Mouse (Mus musculus) layer of hippocampus, adult 2 months (tissue): ENCODE data around the gene Tango2. TPM values are rescaled to one million over a fixed set of nuclear protein-coding genes. Genes with fewer than 3 reads are reported as not detected.
A peak's percentile ranks its signal among the peaks of the same experiment; 100 is the strongest.

ENCODE experiments used
- DNase-seq, 2 experiments: peaks; one replicate each; pipeline ENCODE4 v3.0.0; 2022; ENCODE audit warnings: low spot score in 2 of 2
- H3K27ac ChIP-seq: fragments of 200-600 bp; 2 replicates; pipeline ENCODE4 v1.8.1; 2022
- H3K4me3 ChIP-seq: fragments of 200-600 bp; 2 replicates; pipeline ENCODE4 v1.8.1; 2022; ENCODE audit warnings: mild to moderate bottlenecking
- CTCF ChIP-seq: fragments of 200-600 bp; conservative IDR thresholded peaks from 2 replicates; pipeline ENCODE4 v1.8.1; 2022; ENCODE audit warnings: antibody characterized with exemption, mild to moderate bottlenecking, moderate library complexity
- total RNA-seq, 2 experiments: library from RNA; stranded (reverse); gene quantifications; 2 replicates each; pipeline ENCODE4 v1.2.3; 2021

Tango2 gene
- total RNA-seq, 2 experiments from 2014 or later = 128 to 130 TPM

DNA sequence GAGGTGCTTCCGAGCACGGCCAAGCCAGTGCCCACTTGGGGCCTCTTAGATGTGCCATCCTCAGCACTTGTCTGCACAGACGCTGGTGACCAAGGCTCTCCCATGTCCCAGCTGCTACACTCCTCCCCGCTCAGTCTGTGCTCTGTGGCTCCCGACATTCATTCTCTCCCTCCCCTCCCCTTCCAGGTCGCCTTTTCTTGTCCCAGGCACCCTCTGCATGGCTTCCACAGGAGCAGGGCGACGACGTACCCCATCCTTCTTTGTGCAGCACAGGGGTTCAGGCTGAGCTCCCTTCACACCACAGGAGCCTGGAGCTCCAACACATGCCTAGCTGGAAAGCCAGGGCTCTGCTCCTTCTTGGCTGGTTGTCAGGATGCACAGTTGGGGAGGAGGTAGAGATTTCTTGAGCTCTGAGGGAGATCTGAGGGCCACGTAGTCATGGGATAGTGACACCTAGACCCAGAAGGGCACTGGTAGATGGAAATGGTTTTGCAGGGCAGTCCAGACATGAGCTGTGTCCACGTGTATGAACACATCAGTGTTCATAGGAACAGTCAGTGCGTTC lies 1.9 kb upstream of the Tango2 start:
- TF ChIP-seq CTCF = no peak
- DNase-seq = no peak
- Histone ChIP-seq H3K27ac (no peak overlapping the region), H3K4me3 (no peak overlapping the region)

DNA sequence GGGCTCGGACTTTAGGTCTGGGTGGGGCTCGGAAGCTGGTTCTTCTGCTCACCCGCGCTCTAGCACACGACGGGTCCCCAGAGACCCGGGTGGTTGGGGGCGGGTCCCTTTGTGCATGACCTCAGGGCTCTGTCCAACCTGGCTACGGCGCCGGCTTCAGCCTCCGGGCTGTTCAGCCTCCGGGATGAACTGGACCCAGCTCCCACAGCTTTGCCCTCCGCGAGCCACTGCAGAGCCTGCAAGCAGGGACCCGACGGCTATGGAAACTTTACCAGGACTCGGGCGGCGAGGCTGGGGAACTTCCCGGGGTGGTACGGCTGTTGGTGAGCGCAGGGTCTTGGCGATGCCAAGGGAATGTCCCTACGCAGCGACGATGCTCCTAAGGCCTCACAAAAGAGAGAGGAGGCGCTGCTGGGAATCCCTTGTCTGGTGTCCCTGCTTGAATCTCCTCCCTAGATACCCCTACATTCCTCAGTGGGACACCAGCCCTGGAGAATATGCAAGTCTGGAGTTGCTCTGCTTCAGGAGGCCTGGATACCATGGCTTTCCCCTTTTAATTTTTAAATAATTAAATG lies 785 bp upstream of the Tango2 start:
- TF ChIP-seq CTCF = 0 out of 2 replicates have a peak, but pooled peaks have one; percentile 2
- Histone ChIP-seq H3K4me3 (peak overlapping the region; percentile 73), H3K27ac (peak overlapping the region; percentile 89)
- DNase-seq = no peak

DNA sequence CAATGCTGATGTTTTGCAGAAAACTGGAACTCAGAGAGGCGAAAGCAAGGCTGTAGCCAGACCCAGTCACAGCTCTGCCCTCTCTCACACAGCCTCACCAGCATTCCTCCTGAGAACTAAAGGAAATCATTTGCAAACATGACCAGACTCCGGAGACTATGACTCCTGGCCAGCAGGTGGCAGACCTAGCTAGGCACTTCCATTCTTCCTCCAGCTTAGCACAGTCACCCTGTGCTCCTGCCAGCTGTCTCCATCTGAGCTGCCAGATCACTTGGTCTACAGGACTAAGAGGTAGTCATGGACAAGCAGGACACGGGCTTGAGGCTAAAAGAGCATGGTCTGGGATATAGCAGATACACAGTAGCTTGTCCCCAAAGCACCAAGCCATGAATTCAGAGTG lies 2.7 kb downstream of the Tango2 start:
- DNase-seq = peak; percentile 79 to 80
- H3K27ac ChIP-seq = peak overlapping the region; percentile 59; the same call in 1 of the 2 replicates
- peak; percentile 90 for TF ChIP-seq CTCF
- H3K4me3 ChIP-seq = no peak overlapping the region

GRCm38 (mm10) chr16:18343778-18344177 lies 4.1 kb downstream of the Tango2 start:
- DNase-seq = peak; percentile 94 to 98
- Histone ChIP-seq H3K27ac (peak overlapping the region; percentile 91), H3K4me3 (peak overlapping the region; percentile 88)
- no peak for TF ChIP-seq CTCF

DNA sequence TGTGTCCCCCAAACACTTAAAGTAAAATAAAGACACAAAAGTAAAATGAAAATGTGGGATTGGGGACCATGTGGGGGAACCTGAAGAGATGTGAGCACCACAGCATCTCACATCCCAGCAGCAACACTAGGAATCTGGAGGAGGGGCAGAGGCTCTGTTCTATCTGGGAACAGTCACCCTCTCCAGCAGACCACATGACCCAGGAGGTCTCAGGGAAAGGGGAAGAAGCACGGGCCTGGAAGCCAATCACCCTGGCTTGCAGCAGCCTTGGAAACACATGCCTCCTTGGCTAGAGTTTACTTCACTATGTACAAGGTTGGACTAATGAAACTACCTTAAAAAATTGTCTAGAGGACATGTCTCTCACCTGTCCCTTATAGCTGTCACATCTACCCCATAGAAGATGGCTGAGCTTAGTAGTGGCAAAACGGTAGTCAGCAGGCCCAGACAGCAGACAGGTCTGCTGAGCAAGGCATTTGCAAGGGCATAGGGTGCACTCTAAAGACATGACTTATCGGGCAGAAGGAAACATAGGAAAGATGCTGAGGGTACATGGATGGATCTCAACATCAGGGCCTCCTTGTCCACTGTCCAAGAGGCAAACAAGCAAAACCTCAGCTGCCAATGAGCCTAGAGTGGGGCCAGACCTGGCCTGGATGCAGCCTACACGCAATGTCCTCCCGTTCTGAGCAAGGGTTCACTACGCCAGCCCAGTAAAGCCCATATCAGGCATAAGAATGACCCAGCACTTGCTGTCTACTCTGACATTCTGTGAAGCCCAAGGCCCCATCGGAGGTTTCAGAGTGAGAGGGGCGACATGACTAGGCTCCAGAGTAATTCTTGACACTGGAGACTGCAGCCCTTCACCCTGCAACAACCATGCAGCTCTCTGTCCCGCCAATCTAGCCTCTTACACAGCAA lies 5.0 kb downstream of the Tango2 start:
- no peak for DNase-seq
- no peak for TF ChIP-seq CTCF
- Histone ChIP-seq H3K27ac (peak overlapping the region; percentile 91), H3K4me3 (peak overlapping the region; percentile 88)

GRCm38 (mm10) chr16:18342076-18342475 lies 5.8 kb downstream of the Tango2 start:
- DNase-seq = no peak
- no peak for TF ChIP-seq CTCF

GRCm38 (mm10) chr16:18341605-18342004 lies 6.3 kb downstream of the Tango2 start:
- no peak for DNase-seq
- TF ChIP-seq CTCF = no peak
- H3K4me3 ChIP-seq = no peak overlapping the region
- no peak overlapping the region for H3K27ac ChIP-seq

More at GRCm38 (mm10) chr16:18342076-18342475, 5.8 kb downstream of the Tango2 start:
- no peak overlapping the region for H3K27ac ChIP-seq
- no peak overlapping the region for H3K4me3 ChIP-seq

GRCm38 (mm10) chr16:18339866-18340265 lies 8.0 kb downstream of the Tango2 start:
- DNase-seq = no peak
- TF ChIP-seq CTCF = no peak
- 0 out of 2 replicates have a peak overlapping the region, but pooled peaks have one; percentile 7 for H3K27ac ChIP-seq
- no peak overlapping the region for H3K4me3 ChIP-seq

DNA sequence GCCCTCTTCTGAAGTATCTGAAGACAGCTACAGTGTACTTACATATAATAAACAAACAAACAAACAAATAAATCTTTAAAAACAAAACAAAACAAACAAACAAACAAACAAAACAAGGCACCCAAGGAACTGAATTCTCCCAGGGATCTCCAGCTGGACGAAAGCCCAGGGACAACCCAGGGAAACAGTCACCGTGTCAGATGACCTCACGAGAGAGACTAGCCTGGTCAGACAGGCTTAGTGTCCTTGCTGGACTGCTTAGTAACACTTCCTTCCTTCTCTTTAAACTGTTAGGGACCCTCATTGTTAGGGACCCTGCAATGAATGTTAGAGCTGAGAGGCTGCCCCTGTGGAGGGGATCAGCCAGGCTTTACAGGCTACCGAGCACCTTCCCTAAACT lies 10.6 kb downstream of the Tango2 start:
- no peak overlapping the region for H3K27ac ChIP-seq
- no peak for DNase-seq
- TF ChIP-seq CTCF = no peak
- H3K4me3 ChIP-seq = no peak overlapping the region

GRCm38 (mm10) chr16:18335981-18336380 lies 11.9 kb downstream of the Tango2 start:
- TF ChIP-seq CTCF = no peak
- DNase-seq = no peak
- no peak overlapping the region for H3K27ac ChIP-seq
- H3K4me3 ChIP-seq = no peak overlapping the region

DNA sequence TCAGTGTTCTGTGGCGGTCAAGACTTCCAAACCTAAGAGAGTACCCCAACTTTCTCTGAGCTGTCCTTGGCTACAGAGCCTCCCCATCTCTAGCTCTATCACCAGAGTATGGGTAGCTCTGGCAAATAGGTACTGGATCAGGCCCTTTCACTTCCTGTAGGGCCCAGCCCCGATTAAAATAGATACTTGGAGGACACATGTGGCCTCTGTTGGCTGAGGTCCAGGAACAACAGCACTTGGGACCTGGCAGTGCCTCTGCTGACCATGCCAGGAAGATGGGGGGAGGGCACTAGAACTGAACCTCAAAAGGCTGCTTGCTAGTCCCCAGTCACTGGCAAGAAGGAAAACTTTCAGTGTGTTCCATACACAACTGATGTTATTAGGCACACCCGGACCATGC lies 13.9 kb downstream of the Tango2 start:
- DNase-seq = no peak
- TF ChIP-seq CTCF = no peak
- Histone ChIP-seq H3K4me3 (no peak overlapping the region), H3K27ac (no peak overlapping the region)

- no peak for TF ChIP-seq CTCF
- DNase-seq = no peak
- H3K4me3 ChIP-seq = no peak overlapping the region
- no peak overlapping the region for H3K27ac ChIP-seq
Measured at GRCm38 (mm10) chr16:18328524-18328923, 19.4 kb downstream of the Tango2 start.

DNA sequence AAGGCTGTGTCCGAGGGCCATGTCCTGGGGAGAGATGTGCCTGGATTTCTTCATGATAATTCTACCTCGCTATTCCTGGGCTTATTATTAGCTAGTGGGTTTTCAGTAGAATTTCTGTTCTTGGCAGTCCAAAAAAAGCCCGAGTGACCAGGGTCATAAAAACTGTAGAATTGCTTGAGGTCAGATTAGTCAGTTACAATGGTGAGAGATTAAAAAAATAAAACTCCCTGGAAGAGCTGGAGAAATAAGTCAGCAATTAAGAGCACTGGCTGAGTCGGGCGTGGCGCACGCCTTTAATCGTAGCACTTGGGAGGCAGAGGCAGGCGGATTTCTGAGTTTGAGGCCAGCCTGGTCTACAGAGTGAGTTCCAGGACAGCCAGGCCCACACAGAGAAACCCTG lies 20.0 kb downstream of the Tango2 start:
- TF ChIP-seq CTCF = no peak
- no peak for DNase-seq
- Histone ChIP-seq H3K4me3 (no peak overlapping the region), H3K27ac (no peak overlapping the region)

DNA sequence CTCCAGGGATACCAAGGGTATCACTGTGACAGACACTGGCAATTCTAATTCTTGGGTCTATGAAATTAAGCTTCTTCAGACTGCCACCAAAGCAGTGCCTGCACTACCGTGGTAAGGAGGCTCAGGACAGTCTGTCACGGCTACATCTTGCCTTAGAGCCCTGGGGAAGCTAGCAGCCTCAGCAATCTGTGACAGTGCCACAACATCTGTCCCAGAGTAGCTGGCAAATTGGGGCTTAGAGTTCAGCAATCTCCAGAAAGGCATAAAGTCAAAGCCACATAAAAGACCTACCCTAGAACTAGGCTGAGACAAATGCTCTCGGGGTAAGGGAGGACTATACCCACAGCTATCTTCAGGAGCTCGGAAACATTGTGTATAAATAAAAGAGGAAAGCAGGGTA lies 22.2 kb downstream of the Tango2 start:
- no peak for DNase-seq
- Histone ChIP-seq H3K4me3 (no peak overlapping the region), H3K27ac (no peak overlapping the region)
- no peak for TF ChIP-seq CTCF
